Mouse (Mus musculus) G1E (cell line): ENCODE measurements around the gene Cdk4. TPM values are rescaled to one million over a fixed set of nuclear protein-coding genes. Genes with fewer than 3 reads are reported as not detected.

ENCODE experiments used
- ATAC-seq: 2 replicates; pipeline ENCODE4 v1.8.0; 2016; ENCODE audit warnings: mild to moderate bottlenecking; ENCODE audit not compliant: insufficient number of reproducible peaks, poor library complexity, low FRiP score, severe bottlenecking; ENCODE audit errors: extremely low read depth
- DNase-seq: peaks from one replicate; pipeline ENCODE4 v3.0.0; 2012; ENCODE audit warnings: low spot score
- H3K27me3 ChIP-seq: 2 replicates; pipeline ENCODE4 v1.6.1; 2012; ENCODE audit warnings: mild to moderate bottlenecking, low read length, inconsistent platforms; ENCODE audit not compliant: insufficient read depth
- H3K36me3 ChIP-seq: replicated peaks from 2 replicates; pipeline ENCODE3; 2012; ENCODE audit warnings: mild to moderate bottlenecking, inconsistent platforms
- H3K4me1 ChIP-seq: 2 replicates; pipeline ENCODE4 v1.6.1; 2012; ENCODE audit warnings: low read depth, low read length, inconsistent platforms, mixed read lengths; ENCODE audit not compliant: insufficient read depth
- H3K4me3 ChIP-seq: 2 replicates; pipeline ENCODE4 v1.5.1; 2012; ENCODE audit warnings: low read depth, mild to moderate bottlenecking, inconsistent platforms, low read length, moderate library complexity, mixed read lengths
- H3K9me3 ChIP-seq: replicated peaks from 2 replicates; pipeline ENCODE4 v1.6.1; 2012; ENCODE audit warnings: inconsistent platforms
- CTCF ChIP-seq: IDR thresholded peaks from 2 replicates; pipeline ENCODE4 v1.5.1; 2012; ENCODE audit warnings: low read depth, low read length, inconsistent platforms, mixed read lengths
- GATA1 ChIP-seq: IDR thresholded peaks from 2 replicates; pipeline ENCODE4 v1.6.1; 2012; ENCODE audit warnings: borderline replicate concordance, low read length, inconsistent platforms, mixed read lengths
- GATA2 ChIP-seq: IDR thresholded peaks from 2 replicates; pipeline ENCODE4 v1.6.1; 2012; ENCODE audit warnings: low read depth, low read length, inconsistent platforms, borderline replicate concordance
- POLR2AphosphoS5 ChIP-seq: IDR thresholded peaks from 2 replicates; pipeline ENCODE4 v1.6.1; 2012; ENCODE audit warnings: low read depth, low read length, inconsistent platforms; ENCODE audit not compliant: insufficient replicate concordance
- TAL1 ChIP-seq: conservative IDR thresholded peaks from 2 replicates; pipeline ENCODE4 v1.6.1; 2012; ENCODE audit warnings: low read depth, low read length, inconsistent platforms, mixed read lengths
- polyA plus RNA-seq: library from polyadenylated mRNA; stranded (reverse); fragments of >175 nt; gene quantifications from 2 replicates; pipeline ENCODE4 v1.2.3, GENCODE M21; 2012
- total RNA-seq, 2 experiments: library from RNA; stranded (forward) in 1 of 2; stranded (reverse) in 1 of 2; fragments of 200-1000 nt in 1 of 2; fragments of >200 nt in 1 of 2; fragmentation: Nextera tagmentation in 1 of 2; gene quantifications; 2 replicates each; pipeline ENCODE4 v1.2.3; 2014 to 2017

Gene Cdk4
- total RNA-seq (2014; fragmentation: Nextera tagmentation) = 532 and 608 TPM in 2 replicates
- total RNA-seq (2017) = 648 and 675 TPM in 2 replicates
- polyA plus RNA-seq = 1,726 and 1,826 TPM in 2 replicates

DNA sequence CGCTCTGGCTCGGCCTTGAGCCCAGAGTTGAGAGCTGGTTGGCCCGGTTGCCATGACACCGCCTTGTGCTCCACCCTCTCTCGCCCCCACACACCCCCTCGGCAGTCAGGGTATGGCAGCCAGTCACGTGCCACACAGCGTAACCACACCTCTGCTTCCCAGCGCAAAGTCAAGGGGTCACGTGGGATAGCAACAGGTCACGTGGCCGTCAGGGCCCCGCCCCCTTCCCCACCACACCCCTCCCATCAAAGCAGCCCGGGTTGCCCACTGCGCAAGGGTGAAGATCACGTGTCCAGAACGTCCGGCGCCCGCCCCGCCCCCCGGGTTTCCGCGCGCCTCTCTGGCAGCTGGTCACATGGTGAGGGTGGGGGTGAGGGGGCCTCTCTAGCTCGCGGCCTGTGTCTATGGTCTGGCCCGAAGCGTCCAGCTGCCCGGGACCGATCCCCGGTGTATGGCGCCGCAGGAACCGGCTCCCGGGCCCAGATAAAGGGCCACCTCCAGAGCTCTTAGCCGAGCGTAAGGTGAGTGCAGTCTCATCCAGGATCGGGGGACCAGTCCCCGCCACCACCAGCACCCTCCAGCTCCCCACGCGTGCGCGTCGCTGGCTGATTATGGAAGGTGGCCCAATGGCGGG is at the start of gene Cdk4:
Cdk4 (plus strand) TSS at position 296 of the 634 bp plus-strand sequence.
- ATAC-seq = peak; percentile 85
- peak; percentile 97 for DNase-seq
- Histone ChIP-seq H3K27me3 (peaks cover 32% of the 10 kb centered on the region), H3K4me3 (peak within 1 kb of the TSS; percentile 85), H3K4me1 (peaks cover 67% of the 10 kb centered on the region), H3K9me3 (0 out of 2 replicates have a peak, but pooled peaks cover 2% of the 10 kb centered on the region), H3K36me3 (peaks cover 42% of the 10 kb centered on the region)
- TF ChIP-seq GATA2 = no peak
- no peak for TF ChIP-seq GATA1
- TF ChIP-seq POLR2AphosphoS5 = no peak
- no peak for TF ChIP-seq CTCF
- no peak for TF ChIP-seq TAL1

DNA sequence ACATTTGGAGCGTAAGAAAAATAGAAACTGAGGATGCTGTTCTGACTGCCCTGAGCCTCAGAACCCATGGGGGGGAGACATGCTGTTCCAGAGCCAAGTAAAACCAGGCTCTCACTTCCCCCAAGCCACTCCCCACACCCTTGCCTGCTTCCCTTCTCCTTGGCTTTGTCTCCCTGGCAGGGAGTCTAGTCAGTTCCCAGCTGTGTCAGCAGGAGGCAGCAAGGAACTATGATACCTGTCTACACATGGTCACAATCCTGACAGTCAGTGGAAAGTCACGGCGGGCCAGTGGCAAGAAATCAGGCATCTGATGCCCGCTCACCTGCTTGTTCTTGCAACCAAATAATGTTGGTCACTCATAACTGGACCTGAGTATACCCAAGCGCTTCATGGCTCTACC is 46.8 kb upstream of the Cdk4 start:
- no peak for TF ChIP-seq GATA2
- TF ChIP-seq GATA1 = no peak
- no peak for TF ChIP-seq POLR2AphosphoS5
- TF ChIP-seq TAL1 = no peak
- no peak for TF ChIP-seq CTCF
- Histone ChIP-seq H3K36me3 (peaks cover 13% of the 10 kb centered on the region), H3K4me3 (no peak overlapping the region), H3K9me3 (no peaks in the 10 kb centered on the region), H3K27me3 (peaks cover 35% of the 10 kb centered on the region), H3K4me1 (no peaks in the 10 kb centered on the region)
- no peak for DNase-seq
- ATAC-seq = no peak

DNA sequence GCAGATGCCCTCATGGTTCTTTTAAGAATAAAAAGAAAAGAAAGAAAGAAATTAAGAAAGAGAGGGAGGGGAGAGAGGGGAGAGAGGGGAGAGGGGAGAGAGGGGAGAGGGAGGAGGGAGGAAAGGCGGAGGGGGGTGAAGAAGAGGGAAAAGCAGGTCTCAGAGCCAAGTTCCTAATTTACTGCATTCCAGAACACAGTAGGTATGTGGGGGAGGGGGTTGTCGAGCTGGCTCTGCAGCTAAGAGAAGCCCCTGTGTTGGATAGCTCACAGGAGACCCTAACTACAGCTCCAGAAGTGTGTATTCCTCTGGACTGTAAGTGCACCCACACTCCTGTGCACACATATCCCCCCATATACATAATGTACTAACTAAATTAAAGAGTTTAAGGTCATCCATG is 46.3 kb upstream of the Cdk4 start:
- DNase-seq (no peak), ATAC-seq (no peak)
- TF ChIP-seq CTCF (no peak), TAL1 (no peak), GATA2 (no peak), POLR2AphosphoS5 (no peak)
- no peak overlapping the region for H3K4me3 ChIP-seq
- no peaks in the 10 kb centered on the region for H3K9me3 ChIP-seq
- H3K36me3 ChIP-seq = peaks cover 19% of the 10 kb centered on the region
- H3K4me1 ChIP-seq = no peaks in the 10 kb centered on the region
- peaks cover 32% of the 10 kb centered on the region for H3K27me3 ChIP-seq

- DNase-seq = no peak
- TF ChIP-seq CTCF (no peak), POLR2AphosphoS5 (no peak), GATA1 (no peak), TAL1 (no peak), GATA2 (no peak)
- Histone ChIP-seq H3K4me3 (no peak overlapping the region), H3K36me3 (peaks cover 31% of the 10 kb centered on the region), H3K9me3 (no peaks in the 10 kb centered on the region), H3K27me3 (peaks cover 28% of the 10 kb centered on the region), H3K4me1 (no peaks in the 10 kb centered on the region; the same call in 1 of the 2 replicates)
- ATAC-seq = no peak
Measured at GRCm38 (mm10) chr10:127018422-127018821, 44.9 kb upstream of the Cdk4 start.

DNA sequence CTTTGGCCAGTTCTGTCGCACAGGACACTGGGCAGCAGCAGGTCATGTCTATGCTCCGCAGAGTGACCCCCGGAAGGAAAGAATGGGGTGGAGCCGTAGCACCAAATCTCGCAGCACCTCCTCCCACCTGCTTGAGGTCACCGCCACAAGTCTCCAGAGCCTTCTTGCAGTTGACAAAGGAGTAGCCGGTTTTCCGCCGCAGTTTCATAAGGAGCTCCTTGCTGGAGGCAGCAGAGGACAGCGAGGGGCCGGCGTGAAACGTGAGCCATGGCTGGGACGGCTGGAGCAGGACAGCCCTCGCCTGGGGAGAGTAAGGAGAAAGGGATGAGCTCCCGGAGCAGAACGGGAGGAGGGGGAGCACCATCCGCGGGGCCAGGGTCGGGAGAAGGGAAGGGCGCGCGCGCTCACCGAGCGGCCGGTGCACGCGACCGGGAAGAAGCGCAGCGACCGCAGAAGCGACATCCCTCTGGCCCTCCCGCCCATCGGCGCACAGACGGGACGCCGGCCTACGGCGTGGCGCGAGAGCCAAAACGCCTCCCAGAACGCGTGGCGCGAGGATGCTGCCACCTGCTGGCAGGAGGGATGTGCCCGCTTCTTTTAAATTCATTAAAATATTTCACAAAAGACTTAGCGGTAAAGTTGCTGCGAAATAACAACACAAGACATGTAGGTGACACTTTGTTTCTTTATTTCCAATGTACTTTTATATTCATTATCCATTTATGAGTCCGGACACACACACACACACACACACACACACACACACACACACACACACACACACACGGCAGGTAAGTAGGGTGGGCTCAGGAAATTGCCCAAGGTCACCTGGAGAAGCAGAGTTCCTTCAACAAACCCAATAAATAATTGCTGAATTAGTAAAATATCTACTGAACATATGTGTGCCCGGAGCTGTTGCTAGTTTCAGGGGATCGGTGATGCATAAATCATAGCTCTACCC is 32.7 kb upstream of the Cdk4 start, which contains the start of gene Tsfm:
Tsfm (minus strand) TSS at position 505 of the 961 bp plus-strand sequence.
- Histone ChIP-seq H3K36me3 (peaks cover 37% of the 10 kb centered on the region), H3K4me1 (peaks cover 15% of the 10 kb centered on the region), H3K27me3 (peaks cover 4% of the 10 kb centered on the region; the same call in 1 of the 2 replicates), H3K9me3 (no peaks in the 10 kb centered on the region), H3K4me3 (peak within 1 kb of the TSS; percentile 95)
- peak; percentile 89 for DNase-seq
- ATAC-seq = peak; percentile 74
- TF ChIP-seq GATA2 (no peak), CTCF (peak; percentile 87), GATA1 (no peak), TAL1 (no peak), POLR2AphosphoS5 (no peak)
